Comparison of ENCODE assay signal across 23 mouse cellular contexts in genomic region chr7:123273056-123273455, GRCm38 (mm10). TPM values are rescaled to one million over a fixed set of nuclear protein-coding genes. Genes with fewer than 3 reads are reported as not detected.
DNase-seq lines count a peak whose midpoint lies in the region; ATAC-seq and TF ChIP-seq lines count a peak whose summit lies in the region.
"Had no signal": no experiment of that assay in that cellular context is flagged by ENCODE, and none has a peak within 500 bp of the region (broad histone marks: within the 10 kb centered on the region; RNA-seq: fewer than 3 reads in every experiment).

No protein-coding gene starts in this region.

- no peak for TF ChIP-seq CTCF in hindbrain, postnatal 0 days (IDR thresholded peaks at IDR 0.05; ENCODE audit: low read depth)
- TF ChIP-seq CTCF in CH12.LX (conservative IDR thresholded peaks at IDR 0.05 in 1 of 2, IDR thresholded peaks at IDR 0.05 in 1 of 2; ENCODE audit: low read depth in 2 of 2, low read length in 2 of 2) = no peak

- no peaks in the 10 kb centered on the region for H3K27me3 ChIP-seq in embryonic facial prominence, embryonic 14.5 days (replicated peaks; ENCODE audit: control insufficient read depth, insufficient read depth, low read length)
- no peaks in the 10 kb centered on the region for H3K27me3 ChIP-seq in embryonic facial prominence, embryonic 10.5 days (replicated peaks; ENCODE audit: low read depth, poor library complexity, severe bottlenecking)
- no peaks in the 10 kb centered on the region for H3K27me3 ChIP-seq in hindbrain, postnatal 0 days (ENCODE audit: insufficient read depth, low read length)
- no peaks in the 10 kb centered on the region for H3K27me3 ChIP-seq in hindbrain, embryonic 13.5 days
- no peaks in the 10 kb centered on the region for H3K27me3 ChIP-seq in CH12.LX (replicated peaks)
- H3K27me3 ChIP-seq: forebrain, embryonic 12.5 days; intestine, embryonic 15.5 days; kidney, embryonic 15.5 days; limb, embryonic 12.5 days; liver, embryonic 12.5 days; megakaryocyte, embryonic 14.5 days had no signal

- dilution Hi-C loops in CH12.LX (cut with MboI; ENCODE audit: extremely low pct_ligation_motif_present, extremely low pct_unique_long_range_greater_than_20kb, low sequenced_read_pairs) = no loop called here

- no peaks in the 10 kb centered on the region for H3K9me3 ChIP-seq in embryonic facial prominence, embryonic 14.5 days (ENCODE audit: control insufficient read depth, low read length)
- H3K9me3 ChIP-seq in embryonic facial prominence, embryonic 10.5 days = no peaks in the 10 kb centered on the region
- no peaks in the 10 kb centered on the region for H3K9me3 ChIP-seq in hindbrain, postnatal 0 days (ENCODE audit: low read length)
- H3K9me3 ChIP-seq in hindbrain, embryonic 13.5 days = no peaks in the 10 kb centered on the region
- H3K9me3 ChIP-seq in CH12.LX (replicated peaks; ENCODE audit: low read length) = no peaks in the 10 kb centered on the region
- H3K9me3 ChIP-seq: forebrain, embryonic 12.5 days; intestine, embryonic 15.5 days; kidney, embryonic 15.5 days; limb, embryonic 12.5 days; liver, embryonic 12.5 days; megakaryocyte, embryonic 14.5 days had no signal

- no peak for TF ChIP-seq RAD21 in CH12.LX (IDR thresholded peaks at IDR 0.05; ENCODE audit: low read depth, low read length)

- H3K36me3 ChIP-seq in embryonic facial prominence, embryonic 14.5 days (ENCODE audit: control insufficient read depth, insufficient read depth, low read length) = no peaks in the 10 kb centered on the region
- H3K36me3 ChIP-seq in embryonic facial prominence, embryonic 10.5 days (replicated peaks) = peaks cover 1% of the 10 kb centered on the region
- H3K36me3 ChIP-seq in hindbrain, postnatal 0 days (ENCODE audit: insufficient read depth, low read length) = 0 out of 2 replicates have a peak, but pooled peaks cover 5% of the 10 kb centered on the region
- H3K36me3 ChIP-seq in hindbrain, embryonic 13.5 days = peaks cover 22% of the 10 kb centered on the region
- peaks cover 3 to 22% of the 10 kb centered on the region in 2 experiments for H3K36me3 ChIP-seq in CH12.LX (replicated peaks in 1 of 2; ENCODE audit: control insufficient read depth in 1 of 2, insufficient read depth in 1 of 2, low read length in 1 of 2)
- H3K36me3 ChIP-seq: intestine, embryonic 15.5 days had no signal

- TF ChIP-seq POLR2A in CH12.LX (IDR thresholded peaks at IDR 0.05; ENCODE audit: low read depth, low read length) = no peak

- no peak overlapping the region for H3K4me2 ChIP-seq in embryonic facial prominence, embryonic 14.5 days (ENCODE audit: low read depth, low read length)
- no peak overlapping the region for H3K4me2 ChIP-seq in hindbrain, postnatal 0 days (ENCODE audit: low read depth, low read length)
- H3K4me2 ChIP-seq in hindbrain, embryonic 13.5 days = no peak overlapping the region
- no peak overlapping the region for H3K4me2 ChIP-seq in CH12.LX (ENCODE audit: insufficient read depth, low read depth, poor library complexity, severe bottlenecking)
- H3K4me2 ChIP-seq: forebrain, embryonic 12.5 days; intestine, embryonic 15.5 days; kidney, embryonic 15.5 days; limb, embryonic 12.5 days; liver, embryonic 12.5 days had no signal

- H3K27ac ChIP-seq in embryonic facial prominence, embryonic 14.5 days (replicated peaks; ENCODE audit: low read depth, low read length) = no peak overlapping the region
- no peak overlapping the region for H3K27ac ChIP-seq in embryonic facial prominence, embryonic 10.5 days (replicated peaks)
- no peak overlapping the region for H3K27ac ChIP-seq in hindbrain, postnatal 0 days
- no peak overlapping the region for H3K27ac ChIP-seq in hindbrain, embryonic 13.5 days
- H3K27ac ChIP-seq in CH12.LX (ENCODE audit: insufficient read depth, low read depth) = no peak overlapping the region
- H3K27ac ChIP-seq: forebrain, embryonic 12.5 days; intestine, embryonic 15.5 days; kidney, embryonic 15.5 days; limb, embryonic 12.5 days; liver, embryonic 12.5 days had no signal

- 61% methylated on average over 11 of the region's 11 CpGs for WGBS in embryonic facial prominence, embryonic 14.5 days
- 76% methylated on average over 11 of the region's 11 CpGs for WGBS in embryonic facial prominence, embryonic 10.5 days
- 49% methylated on average over 11 of the region's 11 CpGs for WGBS in hindbrain, postnatal 0 days
- 61% methylated on average over 11 of the region's 11 CpGs for WGBS in hindbrain, embryonic 13.5 days

- no peak for ATAC-seq in embryonic facial prominence, embryonic 14.5 days (ENCODE audit: low read depth)
- peak; percentile 58; the same call in 1 of the 2 replicates for ATAC-seq in hindbrain, postnatal 0 days
- ATAC-seq in hindbrain, embryonic 13.5 days (ENCODE audit: low FRiP score) = no peak
- ATAC-seq: intestine, embryonic 15.5 days; liver, embryonic 12.5 days had no signal

- in situ Hi-C loops in CH12.LX (cut with MboI; ENCODE audit: low pct_ligation_motif_present, low pct_unique_long_range_greater_than_20kb, low sequenced_read_pairs) = no loop called here

- H3K4me3 ChIP-seq in embryonic facial prominence, embryonic 14.5 days (ENCODE audit: low read depth, low read length) = no peak overlapping the region
- H3K4me3 ChIP-seq in embryonic facial prominence, embryonic 10.5 days = no peak overlapping the region
- no peak overlapping the region for H3K4me3 ChIP-seq in hindbrain, postnatal 0 days (ENCODE audit: low read length)
- no peak overlapping the region for H3K4me3 ChIP-seq in hindbrain, embryonic 13.5 days
- no peak overlapping the region for H3K4me3 ChIP-seq in CH12.LX (replicated peaks in 1 of 3; ENCODE audit: low read depth in 2 of 3, low read length in 2 of 3, poor library complexity in 1 of 3)
- H3K4me3 ChIP-seq: forebrain, embryonic 12.5 days; intestine, embryonic 15.5 days; kidney, embryonic 15.5 days; limb, embryonic 12.5 days; liver, embryonic 12.5 days; megakaryocyte, embryonic 14.5 days had no signal

- no peaks in the 10 kb centered on the region for H3K79me2 ChIP-seq in CH12.LX (replicated peaks; ENCODE audit: control insufficient read depth, extremely low read depth, insufficient read depth, poor library complexity, severe bottlenecking)

- no peaks in the 10 kb centered on the region for H3K4me1 ChIP-seq in embryonic facial prominence, embryonic 14.5 days (ENCODE audit: control insufficient read depth, insufficient read depth, low read length)
- H3K4me1 ChIP-seq in embryonic facial prominence, embryonic 10.5 days = no peaks in the 10 kb centered on the region
- no peaks in the 10 kb centered on the region for H3K4me1 ChIP-seq in hindbrain, postnatal 0 days (ENCODE audit: insufficient read depth, low read length)
- peaks cover 6% of the 10 kb centered on the region; the same call in 1 of the 2 replicates for H3K4me1 ChIP-seq in hindbrain, embryonic 13.5 days (replicated peaks)
- H3K4me1 ChIP-seq in CH12.LX (ENCODE audit: control insufficient read depth in 1 of 2, insufficient read depth in 2 of 2) = peaks cover 0 to 5% of the 10 kb centered on the region in 2 experiments; a peak in 1 of 4 replicates
- H3K4me1 ChIP-seq: intestine, embryonic 15.5 days; kidney, embryonic 15.5 days; limb, embryonic 12.5 days; liver, embryonic 12.5 days; megakaryocyte, embryonic 14.5 days had no signal

- H3K9ac ChIP-seq in embryonic facial prominence, embryonic 14.5 days (ENCODE audit: low read depth, low read length) = no peak overlapping the region
- H3K9ac ChIP-seq in hindbrain, postnatal 0 days (replicated peaks; ENCODE audit: low read length) = no peak overlapping the region
- H3K9ac ChIP-seq in hindbrain, embryonic 13.5 days = no peak overlapping the region
- no peak overlapping the region for H3K9ac ChIP-seq in CH12.LX (ENCODE audit: insufficient read depth, low read depth)
- H3K9ac ChIP-seq: forebrain, embryonic 12.5 days; intestine, embryonic 15.5 days; kidney, embryonic 15.5 days; limb, embryonic 12.5 days; liver, embryonic 12.5 days had no signal

- no peak for TF ChIP-seq EP300 in CH12.LX (IDR thresholded peaks at IDR 0.05; ENCODE audit: low read length)

- DNase-seq in embryonic facial prominence, embryonic 14.5 days (ENCODE audit: low spot score) = peak; percentile 2
- DNase-seq in embryonic facial prominence, embryonic 10.5 days (ENCODE audit: low spot score) = no peak
- DNase-seq in hindbrain, postnatal 0 days (ENCODE audit: low spot score) = no peak
- no peak for DNase-seq in CH12.LX (ENCODE audit: extremely low read depth)
- DNase-seq in induced T-regulatory cell, adult 2 months (ENCODE audit: low read depth) = peak; percentile 35
- no peak for DNase-seq in gastrocnemius, adult 8-10 months (ENCODE audit: low spot score in 2 of 2)
- DNase-seq: adrenal gland, postnatal 10 days; cerebellum, adult 18-20 months; gastrocnemius, postnatal 14 days; heart, postnatal 14 days; kidney, postnatal 4 days; lung, adult 2 months; right cerebral cortex, postnatal 14 days; spleen, adult 18-20 months; thymus, postnatal 25 days had no signal

TF ChIP-seq in CH12.LX, 34 proteins besides CTCF, POLR2A, EP300 and RAD21:
- TF ChIP-seq TCF12 (IDR thresholded peaks at IDR 0.05; ENCODE audit: low read depth, low read length) = no peak
- TF ChIP-seq BHLHE40 (IDR thresholded peaks at IDR 0.05; ENCODE audit: low read depth, low read length) = peak; percentile 44; the same call in 1 of the 2 replicates

RNA-seq across cellular contexts. Expression of gene Slc5a11, which starts 58.5 kb away (rescaled TPM):
- polyA plus RNA-seq in embryonic facial prominence, embryonic 14.5 days (2014; fragmentation: Nextera tagmentation; extraction: Ambion mirVana) = 0.26 and 0.55 TPM in 2 replicates
- polyA plus RNA-seq in embryonic facial prominence, embryonic 10.5 days (2016; fragmentation: Nextera tagmentation; extraction: Ambion mirVana) = 0.30 TPM in 1 of 2 replicates, not detected in the other
- 0.21 and 3.1 TPM in 2 replicates for total RNA-seq in hindbrain, postnatal 0 days (2014; rRNA removed)
- polyA plus RNA-seq in hindbrain, postnatal 0 days (2015; fragmentation: Nextera tagmentation; extraction: Ambion mirVana) = 0.16 and 0.43 TPM in 2 replicates
- 0.18 and 0.70 TPM in 2 replicates for polyA plus RNA-seq in hindbrain, embryonic 13.5 days (2015; fragmentation: Nextera tagmentation; extraction: Ambion mirVana)
- 0.21 and 1.2 TPM in 2 replicates for total RNA-seq in CH12.LX (2012; rRNA removed)
- 0.38 and 0.43 TPM in 2 replicates for total RNA-seq in CH12.LX (2014; rRNA removed)
- 0.80 and 1.3 TPM in 2 replicates for polyA plus RNA-seq in CH12.LX (2012; ENCODE audit: insufficient read length, low read depth)
- not detected for total RNA-seq in gastrocnemius, adult 8-10 months (2022)
- total RNA-seq: adrenal gland, postnatal 10 days; gastrocnemius, postnatal 14 days; heart, adult 8-10 months; heart, postnatal 14 days had no signal

Comparison
In these comparisons a context has a peak if more than half of its experiments do, and no peak if none do; other contexts are left out.
1. DNase-seq: peak in embryonic facial prominence, embryonic 14.5 days (single experiment) and induced T-regulatory cell, adult 2 months (single experiment); none in embryonic facial prominence, embryonic 10.5 days (single experiment), hindbrain, postnatal 0 days (single experiment), CH12.LX (single experiment) and gastrocnemius, adult 8-10 months (0 of 2).